ENCODE assay signal across 15 mouse cellular contexts in the genomic region with DNA sequence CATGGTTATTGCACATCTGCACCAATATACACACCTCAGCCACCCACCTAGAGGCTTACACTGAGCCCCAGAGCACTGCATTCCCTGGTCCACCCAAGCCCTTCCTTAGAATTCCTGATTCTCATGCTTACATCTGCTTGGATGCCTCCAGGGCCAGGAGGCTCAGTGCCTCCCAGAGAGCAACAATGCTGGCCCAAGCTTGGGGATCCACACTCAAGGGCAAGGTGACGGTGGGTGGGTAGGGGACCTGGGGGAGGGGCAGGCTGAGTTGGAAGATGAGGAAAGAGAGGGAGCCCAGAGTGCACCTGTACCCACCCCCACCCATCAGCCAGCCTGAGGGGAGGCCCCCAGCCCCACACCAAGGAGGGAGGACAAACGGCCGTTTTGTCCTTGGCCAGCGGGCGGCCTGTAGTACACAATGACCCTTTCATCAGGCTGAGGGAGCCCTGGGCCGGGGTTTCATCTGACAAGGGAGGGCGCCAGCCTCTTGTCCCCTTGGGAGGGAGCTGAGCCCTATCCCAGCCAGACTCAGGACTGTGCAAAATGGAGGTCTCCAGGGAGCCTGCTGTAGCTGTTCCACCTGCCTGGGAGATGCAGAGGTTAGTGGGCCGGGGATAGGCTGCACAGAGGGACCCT. TPM values are rescaled to one million over a fixed set of nuclear protein-coding genes. Genes with fewer than 3 reads are reported as not detected.
A peak's percentile ranks its signal among the peaks of the same experiment; 100 is the strongest.
DNase-seq lines count a peak whose midpoint lies in the region; ATAC-seq and TF ChIP-seq lines count a peak whose summit lies in the region.
"Had no signal": no experiment of that assay in that cellular context is flagged by ENCODE, and none has a peak within 500 bp of the region (broad histone marks: within the 10 kb centered on the region; RNA-seq: fewer than 3 reads in every experiment).

No protein-coding gene starts in this region.

- no peak for ATAC-seq in neural tube, embryonic 11.5 days (ENCODE audit: insufficient read depth, low FRiP score, low TSS enrichment)
- 0 out of 2 replicates have a peak, but pooled peaks have one; percentile 24 for ATAC-seq in embryonic facial prominence, embryonic 12.5 days (ENCODE audit: insufficient number of reproducible peaks, insufficient read depth, low FRiP score, low TSS enrichment)
- ATAC-seq in hindbrain, postnatal 0 days: 0 out of 2 replicates have a peak, but pooled peaks have one; percentile 33
- ATAC-seq in neural tube, embryonic 15.5 days (ENCODE audit: low FRiP score): no peak
- ATAC-seq in kidney, embryonic 14.5 days (ENCODE audit: low FRiP score, low TSS enrichment): no peak
- ATAC-seq: intestine, embryonic 16.5 days; liver, postnatal 0 days had no signal

- H3K9ac ChIP-seq in neural tube, embryonic 11.5 days (ENCODE audit: low read length): no peak overlapping the region
- no peak overlapping the region for H3K9ac ChIP-seq in embryonic facial prominence, embryonic 12.5 days
- H3K9ac ChIP-seq in hindbrain, postnatal 0 days (replicated peaks; ENCODE audit: low read length): no peak overlapping the region
- no peak overlapping the region for H3K9ac ChIP-seq in neural tube, embryonic 15.5 days (replicated peaks)
- no peak overlapping the region for H3K9ac ChIP-seq in kidney, embryonic 14.5 days (ENCODE audit: low read depth, low read length)
- H3K9ac ChIP-seq: embryonic facial prominence, embryonic 15.5 days; liver, postnatal 0 days had no signal

- no peaks in the 10 kb centered on the region for H3K36me3 ChIP-seq in neural tube, embryonic 11.5 days (ENCODE audit: control insufficient read depth, insufficient read depth, low read length)
- H3K36me3 ChIP-seq in embryonic facial prominence, embryonic 12.5 days: no peaks in the 10 kb centered on the region
- H3K36me3 ChIP-seq in hindbrain, postnatal 0 days (ENCODE audit: insufficient read depth, low read length): no peaks in the 10 kb centered on the region
- H3K36me3 ChIP-seq in neural tube, embryonic 15.5 days: no peaks in the 10 kb centered on the region
- H3K36me3 ChIP-seq in kidney, embryonic 14.5 days (ENCODE audit: control insufficient read depth, insufficient read depth, low read length): no peaks in the 10 kb centered on the region
- H3K36me3 ChIP-seq: embryonic facial prominence, embryonic 15.5 days had no signal

- H3K27me3 ChIP-seq in neural tube, embryonic 11.5 days (ENCODE audit: control insufficient read depth, insufficient read depth, low read length): peaks cover 27% of the 10 kb centered on the region
- H3K27me3 ChIP-seq in embryonic facial prominence, embryonic 12.5 days: peaks cover 59% of the 10 kb centered on the region
- H3K27me3 ChIP-seq in hindbrain, postnatal 0 days (ENCODE audit: insufficient read depth, low read length): peaks cover 20% of the 10 kb centered on the region
- H3K27me3 ChIP-seq in neural tube, embryonic 15.5 days (replicated peaks): peaks cover 27% of the 10 kb centered on the region
- peaks cover 36% of the 10 kb centered on the region for H3K27me3 ChIP-seq in kidney, embryonic 14.5 days (ENCODE audit: control insufficient read depth, insufficient read depth, low read length)

- no peak overlapping the region for H3K4me2 ChIP-seq in neural tube, embryonic 11.5 days (ENCODE audit: low read depth)
- no peak overlapping the region for H3K4me2 ChIP-seq in embryonic facial prominence, embryonic 12.5 days (replicated peaks)
- H3K4me2 ChIP-seq in hindbrain, postnatal 0 days (ENCODE audit: low read depth, low read length): no peak overlapping the region
- H3K4me2 ChIP-seq in neural tube, embryonic 15.5 days: no peak overlapping the region
- H3K4me2 ChIP-seq in kidney, embryonic 14.5 days (replicated peaks; ENCODE audit: low read depth, low read length): no peak overlapping the region
- H3K4me2 ChIP-seq: embryonic facial prominence, embryonic 15.5 days had no signal

- peak; percentile 47 for DNase-seq in neural tube, embryonic 11.5 days (ENCODE audit: low spot score)
- no peak for DNase-seq in neural tube, embryonic 10.5 days (ENCODE audit: extremely low spot score, low spot score)
- DNase-seq in hindbrain, postnatal 0 days (ENCODE audit: low spot score): peak; percentile 48
- no peak for DNase-seq in urinary bladder, postnatal 25 days (ENCODE audit: low spot score)
- no peak for DNase-seq in frontal cortex, postnatal 10 days (ENCODE audit: low spot score in 2 of 2)
- DNase-seq: cerebellum, adult 8-10 months; liver, postnatal 0 days had no signal

- H3K27ac ChIP-seq in neural tube, embryonic 11.5 days (ENCODE audit: low read depth, low read length): no peak overlapping the region
- H3K27ac ChIP-seq in embryonic facial prominence, embryonic 12.5 days: no peak overlapping the region
- peak overlapping the region; percentile 32; the same call in 1 of the 2 replicates for H3K27ac ChIP-seq in hindbrain, postnatal 0 days
- 0 out of 2 replicates have a peak overlapping the region, but pooled peaks have one; percentile 33 for H3K27ac ChIP-seq in neural tube, embryonic 15.5 days (replicated peaks)
- H3K27ac ChIP-seq in kidney, embryonic 14.5 days (ENCODE audit: low read depth, low read length): no peak overlapping the region
- H3K27ac ChIP-seq: embryonic facial prominence, embryonic 15.5 days had no signal

- WGBS in neural tube, embryonic 11.5 days: 15% methylated on average over 8 of the region's 8 CpGs
- 21% methylated on average over 8 of the region's 8 CpGs for WGBS in embryonic facial prominence, embryonic 12.5 days
- 32% methylated on average over 8 of the region's 8 CpGs for WGBS in hindbrain, postnatal 0 days
- 21% methylated on average over 8 of the region's 8 CpGs for WGBS in neural tube, embryonic 15.5 days
- 44% methylated on average over 8 of the region's 8 CpGs for WGBS in kidney, embryonic 14.5 days

- H3K4me1 ChIP-seq in neural tube, embryonic 11.5 days (ENCODE audit: control insufficient read depth, insufficient read depth, low read length): peaks cover 35% of the 10 kb centered on the region
- H3K4me1 ChIP-seq in embryonic facial prominence, embryonic 12.5 days: peaks cover 14% of the 10 kb centered on the region
- H3K4me1 ChIP-seq in hindbrain, postnatal 0 days (ENCODE audit: insufficient read depth, low read length): peaks cover 24% of the 10 kb centered on the region; the same call in 1 of the 2 replicates
- peaks cover 46% of the 10 kb centered on the region for H3K4me1 ChIP-seq in neural tube, embryonic 15.5 days
- peaks cover 18% of the 10 kb centered on the region for H3K4me1 ChIP-seq in kidney, embryonic 14.5 days (ENCODE audit: control insufficient read depth, insufficient read depth, low read length)

- TF ChIP-seq CTCF in hindbrain, postnatal 0 days (IDR thresholded peaks at IDR 0.05; ENCODE audit: low read depth): no peak

- H3K9me3 ChIP-seq in neural tube, embryonic 11.5 days (ENCODE audit: control insufficient read depth, low read length): no peaks in the 10 kb centered on the region
- no peaks in the 10 kb centered on the region for H3K9me3 ChIP-seq in embryonic facial prominence, embryonic 12.5 days
- H3K9me3 ChIP-seq in hindbrain, postnatal 0 days (ENCODE audit: low read length): no peaks in the 10 kb centered on the region
- no peaks in the 10 kb centered on the region for H3K9me3 ChIP-seq in neural tube, embryonic 15.5 days (replicated peaks)
- H3K9me3 ChIP-seq in kidney, embryonic 14.5 days (ENCODE audit: control insufficient read depth, low read length): no peaks in the 10 kb centered on the region
- H3K9me3 ChIP-seq: embryonic facial prominence, embryonic 15.5 days had no signal

- H3K4me3 ChIP-seq in neural tube, embryonic 11.5 days (ENCODE audit: low read depth, low read length): no peak overlapping the region
- H3K4me3 ChIP-seq in embryonic facial prominence, embryonic 12.5 days: no peak overlapping the region
- H3K4me3 ChIP-seq in hindbrain, postnatal 0 days (ENCODE audit: low read length): no peak overlapping the region
- no peak overlapping the region for H3K4me3 ChIP-seq in neural tube, embryonic 15.5 days (replicated peaks)
- no peak overlapping the region for H3K4me3 ChIP-seq in kidney, embryonic 14.5 days (ENCODE audit: low read length)
- H3K4me3 ChIP-seq: embryonic facial prominence, embryonic 15.5 days had no signal

RNA-seq across cellular contexts. Expression of a gene that starts 9.5 kb away (rescaled TPM):
- polyA plus RNA-seq in neural tube, embryonic 11.5 days (2014; fragmentation: Nextera tagmentation; extraction: Ambion mirVana): 81.7 and 85.1 TPM in 2 replicates
- polyA plus RNA-seq in embryonic facial prominence, embryonic 12.5 days (2016; fragmentation: Nextera tagmentation; extraction: Ambion mirVana): 31.5 and 34.3 TPM in 2 replicates
- total RNA-seq in hindbrain, postnatal 0 days (2014; rRNA removed): 56.6 and 63.1 TPM in 2 replicates
- 26.0 and 27.2 TPM in 2 replicates for polyA plus RNA-seq in hindbrain, postnatal 0 days (2015; fragmentation: Nextera tagmentation; extraction: Ambion mirVana)
- 16.6 and 20.2 TPM in 2 replicates for polyA plus RNA-seq in neural tube, embryonic 15.5 days (2015; fragmentation: Nextera tagmentation; extraction: Ambion mirVana)
- polyA plus RNA-seq in kidney, embryonic 14.5 days (2014; fragmentation: Nextera tagmentation; extraction: Ambion mirVana): 10.8 and 15.1 TPM in 2 replicates
- total RNA-seq: CH12.LX; neutrophil, adult 5-6 weeks had no signal
- polyA plus RNA-seq: small intestine, adult 2 months had no signal

Comparison
In these comparisons a context has a peak if more than half of its experiments do, and no peak if none do; other contexts are left out.
1. DNase-seq: peak in neural tube, embryonic 11.5 days (single experiment) and hindbrain, postnatal 0 days (single experiment); none in neural tube, embryonic 10.5 days (single experiment), urinary bladder, postnatal 25 days (single experiment) and frontal cortex, postnatal 10 days (0 of 2).
2. H3K27ac ChIP-seq: peak in hindbrain, postnatal 0 days (single experiment) and neural tube, embryonic 15.5 days (single experiment); none in neural tube, embryonic 11.5 days (single experiment), embryonic facial prominence, embryonic 12.5 days (single experiment) and kidney, embryonic 14.5 days (single experiment).
3. ATAC-seq: peak in embryonic facial prominence, embryonic 12.5 days (single experiment) and hindbrain, postnatal 0 days (single experiment); none in neural tube, embryonic 11.5 days (single experiment), neural tube, embryonic 15.5 days (single experiment) and kidney, embryonic 14.5 days (single experiment).